Mouse (Mus musculus) lung, postnatal 0 days (tissue): Measurements from ENCODE around the gene Krba1.

Experiments
- CTCF ChIP-seq: IDR thresholded peaks from 2 replicates; pipeline ENCODE4 v1.5.1; 2016; ENCODE audit warnings: antibody characterized with exemption, mild to moderate bottlenecking
- EP300 ChIP-seq: IDR thresholded peaks from 2 replicates; pipeline ENCODE4 v1.6.1; 2016; ENCODE audit warnings: antibody characterized with exemption, mild to moderate bottlenecking, control low read depth

GRCm38 (mm10) chr6:48366322-48366996 lies 28.9 kb upstream of the Krba1 start:
- TF ChIP-seq EP300, result no peak
- TF ChIP-seq CTCF, result no peak
